Mouse (Mus musculus): ENCODE measurements at regions not wholly inside any gene's neighbourhood (a gene's known extent, or its start where the extent isn't known, plus 50 kb on each side); places are given as distances from the start of the nearest gene placed in this dataset.

DNA sequence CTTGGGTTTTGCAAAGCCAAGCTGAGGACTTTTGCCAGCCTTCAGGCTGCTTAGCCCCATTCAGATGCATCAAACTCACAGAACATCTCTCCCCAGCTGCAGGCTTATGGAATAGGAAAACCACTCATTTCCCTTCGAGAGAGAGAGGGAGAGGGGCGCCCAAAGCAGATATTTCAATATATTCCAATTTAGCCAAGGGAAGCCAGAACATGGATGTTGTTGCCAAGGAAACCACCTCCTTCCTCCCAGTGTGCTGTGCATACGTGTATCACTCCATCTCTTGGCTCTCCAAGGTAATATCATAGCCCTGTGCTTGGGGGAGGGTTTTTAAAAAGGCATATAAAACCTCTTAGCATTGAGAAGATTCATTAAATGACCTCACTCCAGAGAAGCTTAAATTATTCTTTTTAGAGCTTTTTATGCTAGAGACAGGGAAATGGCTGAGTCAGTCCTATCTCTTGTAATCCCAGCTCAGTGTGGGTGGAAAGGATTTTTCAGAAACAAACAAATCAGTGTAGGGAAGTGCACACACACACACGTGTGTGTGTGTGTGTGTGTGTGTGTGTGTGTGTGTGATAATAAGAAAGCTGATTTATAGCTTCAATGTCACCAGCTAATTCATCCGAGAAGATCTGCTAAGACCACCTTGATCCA is 245.1 kb downstream of the Rps24 start:
- DNase-seq (ENCODE audit: extremely low read depth, insufficient read length, low spot score), result no peak

DNA sequence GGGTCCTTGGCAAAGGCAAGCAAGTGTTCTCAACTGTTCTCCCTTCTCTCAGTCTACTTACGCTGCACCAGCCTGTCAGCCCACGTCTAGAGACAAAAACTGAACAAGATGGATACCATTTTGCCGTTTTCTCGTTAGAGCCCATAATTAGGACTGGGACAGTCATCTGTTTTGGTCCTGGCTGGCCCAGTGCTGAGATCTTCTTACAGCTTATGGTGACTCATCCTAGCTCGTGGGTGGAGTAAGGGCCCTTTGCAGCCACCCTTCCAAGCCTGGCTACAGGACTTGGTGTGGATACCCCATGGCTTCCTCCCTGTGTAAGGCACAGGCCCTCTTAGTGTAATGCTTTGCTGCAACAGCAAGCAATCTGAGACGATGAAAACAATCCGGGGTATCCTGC is 246.4 kb downstream of the Rps24 start:
- no peak for DNase-seq (ENCODE audit: extremely low read depth, insufficient read length, low spot score)

DNA sequence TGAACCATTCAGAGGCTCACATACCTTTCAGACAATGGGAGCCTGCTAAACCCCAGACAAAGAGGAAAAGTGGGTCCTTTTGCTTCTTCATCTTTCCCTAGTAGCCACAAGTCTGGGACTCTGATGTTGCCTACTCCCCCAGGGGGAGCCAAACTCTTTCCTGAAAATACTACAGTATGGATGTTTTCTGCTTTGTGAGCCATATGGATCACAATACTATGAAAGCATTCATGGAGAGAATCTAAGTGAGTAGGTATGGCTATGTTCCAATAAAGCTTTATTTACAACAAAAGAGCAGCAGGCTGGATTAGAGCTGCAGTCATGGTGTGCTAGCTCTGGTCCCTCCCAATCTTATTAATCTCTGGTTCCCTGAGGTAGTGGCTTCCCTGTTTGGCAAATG is 251.9 kb downstream of the Rps24 start:
- no peak for DNase-seq (ENCODE audit: extremely low read depth, insufficient read length, low spot score)

DNA sequence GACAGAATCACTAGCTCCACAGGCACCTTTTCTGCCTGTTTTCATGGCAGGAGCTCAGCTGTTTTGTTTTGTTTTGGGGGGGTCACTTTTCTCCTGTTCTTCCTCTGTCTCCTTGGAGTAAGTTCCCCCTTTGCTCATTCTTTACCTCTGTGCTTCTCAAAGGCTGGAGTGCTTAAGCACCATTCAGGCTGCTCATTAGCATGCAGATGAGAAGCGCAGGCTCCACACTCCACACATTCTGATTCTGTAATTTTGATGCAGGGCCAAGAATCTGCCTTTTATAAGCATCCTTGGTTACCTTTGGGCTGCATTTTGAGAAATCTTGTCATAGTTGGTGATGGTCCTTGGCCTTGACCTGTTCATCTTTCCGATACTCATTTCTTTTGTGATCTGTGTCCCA is 257.5 kb downstream of the Rps24 start:
- no peak for DNase-seq (ENCODE audit: extremely low read depth, insufficient read length, low spot score)

DNA sequence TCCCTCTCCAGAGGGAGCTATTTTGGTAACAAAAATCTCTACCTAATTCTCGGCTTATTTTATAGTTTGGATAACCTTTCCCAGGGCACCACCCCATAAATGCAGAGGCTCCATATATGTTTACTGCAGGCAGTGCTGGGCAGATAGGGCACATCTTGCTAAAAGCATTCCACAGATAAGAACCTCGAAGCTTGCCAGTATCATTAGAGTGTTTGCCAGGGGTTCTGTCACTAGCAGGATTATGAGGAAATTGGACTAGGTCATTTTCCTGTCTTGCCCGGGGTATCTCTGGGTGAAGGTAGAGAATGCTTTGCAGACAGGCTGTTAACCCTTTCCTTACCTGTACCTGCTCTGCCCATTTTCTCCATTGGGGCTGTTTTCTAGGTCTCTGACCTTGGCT is 258.8 kb downstream of the Rps24 start:
- no peak for DNase-seq (ENCODE audit: extremely low read depth, insufficient read length, low spot score)

DNA sequence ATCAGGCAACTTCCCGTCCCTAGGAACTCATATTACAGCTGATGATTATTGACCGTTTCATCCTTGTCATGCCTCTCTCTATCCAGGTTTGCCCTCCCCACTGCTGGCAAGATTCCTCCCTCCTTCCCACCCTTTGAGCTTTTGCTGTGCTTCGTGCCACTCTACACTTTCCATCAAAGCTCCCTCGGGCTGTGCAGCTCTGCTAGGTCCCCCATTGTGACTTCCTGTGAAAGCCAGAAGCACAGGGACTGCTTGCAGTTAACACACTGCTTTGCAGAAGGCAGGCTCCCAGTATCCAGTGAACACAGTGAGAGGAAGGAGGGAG is 260.5 kb downstream of the Rps24 start:
- no peak for DNase-seq (ENCODE audit: extremely low read depth, insufficient read length, low spot score)

DNA sequence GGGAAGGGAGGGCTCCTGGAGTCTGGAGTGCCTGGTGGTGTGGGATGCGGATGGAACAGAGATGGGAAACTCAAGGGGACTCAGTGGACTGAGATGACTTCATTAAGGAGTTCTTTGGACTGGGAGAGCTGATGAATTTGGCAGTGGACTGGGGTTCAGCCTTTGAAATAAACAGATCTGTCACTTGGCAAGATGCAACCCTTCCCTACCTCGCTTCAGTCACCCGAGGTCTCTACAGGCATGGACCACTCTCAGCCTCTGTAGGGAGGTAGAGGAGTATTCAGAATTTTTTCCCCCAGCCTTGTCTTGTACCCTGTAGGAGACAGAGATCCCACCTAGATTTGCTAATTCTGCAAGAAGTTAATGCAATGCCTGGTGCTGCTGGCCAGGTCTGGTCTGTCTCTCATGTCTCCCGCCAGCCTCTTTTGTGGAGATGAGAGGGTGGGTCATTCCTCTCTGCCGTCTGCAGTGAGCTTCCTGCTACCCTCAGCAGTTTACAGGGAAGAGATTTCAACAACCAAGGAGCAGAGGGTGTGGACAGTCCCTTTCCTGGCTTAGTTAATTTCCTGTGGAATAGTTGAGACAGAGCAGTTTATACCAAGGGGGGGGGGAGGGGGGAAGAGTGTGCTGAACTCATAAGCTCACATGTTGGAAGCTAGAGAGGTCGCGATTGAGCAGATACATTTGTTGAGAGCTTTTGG is 261.0 kb downstream of the Rps24 start:
- no peak for DNase-seq (ENCODE audit: extremely low read depth, insufficient read length, low spot score)

DNA sequence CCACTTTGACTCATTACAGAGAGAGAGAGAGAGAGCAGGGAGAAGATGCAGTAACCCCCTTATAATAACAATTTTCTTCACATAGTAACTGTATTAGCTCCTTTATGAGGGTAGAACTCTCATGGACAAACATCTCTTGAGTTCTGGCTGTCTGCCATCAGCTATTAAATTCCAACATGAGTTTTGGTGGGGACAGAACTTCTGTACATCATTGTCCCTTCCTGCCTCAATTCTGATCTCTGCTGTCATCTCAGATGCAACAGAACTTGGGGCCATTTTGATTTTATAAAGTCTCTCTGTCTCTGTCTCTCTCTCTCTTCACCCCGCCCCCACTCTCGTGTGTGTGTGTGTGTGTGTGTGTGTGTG is 261.6 kb downstream of the Rps24 start:
- no peak for DNase-seq (ENCODE audit: extremely low read depth, insufficient read length, low spot score)

DNA sequence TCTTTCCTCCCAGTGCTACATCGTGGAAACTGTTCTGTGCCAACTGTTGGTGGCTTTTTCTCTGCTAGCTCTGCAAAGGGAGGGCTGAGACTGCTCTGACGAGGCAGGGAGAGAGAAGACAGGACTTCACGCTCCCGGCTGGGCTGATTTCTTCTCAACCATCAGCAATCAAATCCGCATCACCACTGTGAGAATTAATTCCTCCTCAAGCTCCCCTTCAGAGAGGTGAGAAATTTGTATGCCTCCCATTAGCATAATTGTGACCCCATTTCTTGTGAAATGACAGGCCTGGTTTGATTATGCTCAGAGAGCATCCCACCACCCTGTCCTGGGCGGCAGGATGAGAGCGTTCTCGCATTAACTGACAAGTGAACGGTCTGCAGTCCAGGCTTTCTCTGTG is 262.4 kb downstream of the Rps24 start:
- no peak for DNase-seq (ENCODE audit: extremely low read depth, insufficient read length, low spot score)

DNA sequence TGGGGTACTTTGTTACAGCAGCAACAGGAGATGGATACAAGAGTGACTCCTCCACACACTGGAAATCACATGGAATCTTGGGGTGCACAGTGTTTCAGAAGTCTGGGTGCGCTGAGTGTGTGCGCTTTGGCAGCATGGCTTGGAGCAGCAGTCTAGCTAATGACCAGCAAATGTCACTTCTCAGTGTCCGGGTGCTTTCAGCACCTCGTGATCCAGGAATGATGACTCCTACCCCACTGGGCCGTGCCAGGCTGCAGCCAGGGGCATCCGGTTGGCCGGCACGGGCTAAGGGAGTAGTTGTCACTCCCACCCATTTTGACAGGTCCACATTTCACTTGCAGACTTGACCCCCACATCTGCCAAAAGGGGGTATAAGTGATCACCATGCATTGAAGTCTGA is 264.3 kb downstream of the Rps24 start:
- no peak for DNase-seq (ENCODE audit: extremely low read depth, insufficient read length, low spot score)

DNA sequence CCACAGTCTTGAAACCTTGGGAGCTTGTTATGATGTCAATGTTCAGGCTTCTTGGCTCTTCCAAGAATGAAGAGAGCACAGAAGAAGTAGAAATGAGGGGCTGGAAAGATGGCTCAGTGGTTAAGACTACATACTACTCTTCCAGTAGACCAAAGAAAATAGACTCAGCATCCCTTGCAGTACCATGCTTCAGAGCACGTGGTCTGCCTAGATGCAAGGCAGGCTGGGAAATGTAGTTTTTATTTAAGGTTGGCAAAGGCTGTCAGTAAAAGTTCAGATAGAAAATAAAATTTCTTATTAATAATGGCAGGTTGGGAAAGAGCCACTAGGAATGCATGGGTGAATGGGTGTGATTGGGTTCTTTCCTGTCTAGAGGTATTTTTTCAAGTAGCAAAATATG is 267.8 kb downstream of the Rps24 start:
- DNase-seq (ENCODE audit: extremely low read depth, insufficient read length, low spot score), result no peak

DNA sequence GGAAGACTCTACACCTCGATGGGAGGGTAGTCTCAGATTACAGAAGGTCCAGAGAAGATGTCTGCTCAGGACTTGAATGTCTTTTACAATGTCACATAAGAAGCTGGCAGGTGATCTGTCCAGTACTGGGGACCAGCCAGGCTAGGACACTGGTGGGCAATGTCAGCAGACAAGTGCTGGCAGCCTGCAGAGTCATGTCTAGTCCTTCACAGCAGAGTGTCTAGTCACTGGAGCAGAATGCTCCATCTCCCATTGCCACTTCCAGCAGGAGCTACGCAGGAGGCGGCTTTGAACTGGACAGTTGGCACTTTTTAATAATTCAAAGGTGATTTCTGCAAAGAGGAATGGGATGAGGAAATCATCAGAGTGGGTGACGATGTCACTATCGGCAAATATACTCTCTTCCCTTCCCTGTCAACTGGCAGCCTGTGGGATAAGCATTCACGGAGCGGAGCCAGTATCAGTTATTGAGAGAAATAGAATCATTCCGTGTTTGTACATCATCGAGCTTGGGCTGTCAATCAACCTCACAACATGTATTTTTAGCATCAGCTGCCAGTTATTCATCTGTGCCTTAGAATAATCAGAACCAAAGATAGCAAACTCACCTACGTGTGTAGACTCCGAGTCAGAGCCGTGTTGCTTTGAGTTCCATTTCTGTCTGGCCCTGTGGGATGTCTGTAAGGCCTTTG is 268.6 kb downstream of the Rps24 start:
- DNase-seq (ENCODE audit: extremely low read depth, insufficient read length, low spot score), result no peak

DNA sequence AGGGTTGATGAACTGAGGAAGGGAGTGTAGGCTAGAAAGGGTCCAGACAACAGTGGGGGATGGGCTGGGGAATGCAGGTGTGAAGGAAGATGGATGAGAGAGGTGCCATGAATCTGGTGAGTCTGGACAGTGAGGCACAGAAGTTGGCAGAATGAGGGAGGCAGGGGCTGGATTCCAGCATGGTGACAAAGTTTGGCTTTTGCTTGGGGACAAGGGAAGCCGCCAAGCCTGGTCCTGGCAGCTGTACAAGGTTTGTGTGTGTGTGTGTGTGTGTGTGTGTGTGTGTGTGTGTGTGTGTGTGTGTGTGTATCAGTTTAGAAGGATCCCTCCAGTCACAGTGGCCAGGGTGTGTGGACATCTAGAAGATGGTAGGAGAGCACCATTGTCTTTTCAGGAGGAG is 270.4 kb downstream of the Rps24 start:
- DNase-seq (ENCODE audit: extremely low read depth, insufficient read length, low spot score), result no peak

DNA sequence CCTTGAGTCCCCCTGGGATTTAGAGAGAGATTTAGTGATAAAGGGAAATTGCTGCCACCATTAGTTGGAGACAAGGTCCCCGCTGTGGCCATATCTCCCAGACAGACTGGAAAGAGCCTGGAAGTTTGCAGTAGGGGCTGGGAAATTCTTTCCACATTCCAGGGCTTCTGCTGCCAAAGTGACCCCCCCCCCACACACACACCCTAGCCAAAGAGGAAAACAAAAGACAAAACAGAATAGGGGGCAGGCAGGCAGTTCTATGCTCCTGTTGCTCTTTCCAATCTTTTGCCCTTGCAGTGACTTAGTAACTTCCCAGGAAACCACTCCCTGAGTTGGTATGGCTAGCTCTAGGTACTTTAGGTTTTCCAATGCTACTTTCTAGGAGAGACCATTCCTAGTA is 270.9 kb downstream of the Rps24 start:
- no peak for DNase-seq (ENCODE audit: extremely low read depth, insufficient read length, low spot score)

DNA sequence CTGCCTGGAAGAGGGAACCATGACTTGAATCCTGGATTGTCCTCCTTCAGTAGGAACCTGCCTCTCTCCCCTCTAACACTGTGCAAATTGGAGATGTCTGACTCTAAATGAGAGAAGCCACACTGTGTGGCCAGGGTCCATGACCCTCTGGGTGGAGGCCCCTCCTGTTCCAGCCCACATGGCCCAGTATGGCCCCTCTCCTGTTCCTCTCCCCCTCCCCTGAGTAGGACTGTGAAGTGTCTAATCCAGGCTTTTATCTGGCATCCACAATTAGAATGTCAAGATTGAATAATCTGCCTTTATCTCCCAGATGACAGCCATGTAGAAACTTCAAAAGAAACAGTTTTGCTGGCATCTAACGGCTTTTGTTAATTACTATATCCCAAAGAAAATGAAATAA is 274.0 kb downstream of the Rps24 start:
- DNase-seq (ENCODE audit: extremely low read depth, insufficient read length, low spot score), result no peak

DNA sequence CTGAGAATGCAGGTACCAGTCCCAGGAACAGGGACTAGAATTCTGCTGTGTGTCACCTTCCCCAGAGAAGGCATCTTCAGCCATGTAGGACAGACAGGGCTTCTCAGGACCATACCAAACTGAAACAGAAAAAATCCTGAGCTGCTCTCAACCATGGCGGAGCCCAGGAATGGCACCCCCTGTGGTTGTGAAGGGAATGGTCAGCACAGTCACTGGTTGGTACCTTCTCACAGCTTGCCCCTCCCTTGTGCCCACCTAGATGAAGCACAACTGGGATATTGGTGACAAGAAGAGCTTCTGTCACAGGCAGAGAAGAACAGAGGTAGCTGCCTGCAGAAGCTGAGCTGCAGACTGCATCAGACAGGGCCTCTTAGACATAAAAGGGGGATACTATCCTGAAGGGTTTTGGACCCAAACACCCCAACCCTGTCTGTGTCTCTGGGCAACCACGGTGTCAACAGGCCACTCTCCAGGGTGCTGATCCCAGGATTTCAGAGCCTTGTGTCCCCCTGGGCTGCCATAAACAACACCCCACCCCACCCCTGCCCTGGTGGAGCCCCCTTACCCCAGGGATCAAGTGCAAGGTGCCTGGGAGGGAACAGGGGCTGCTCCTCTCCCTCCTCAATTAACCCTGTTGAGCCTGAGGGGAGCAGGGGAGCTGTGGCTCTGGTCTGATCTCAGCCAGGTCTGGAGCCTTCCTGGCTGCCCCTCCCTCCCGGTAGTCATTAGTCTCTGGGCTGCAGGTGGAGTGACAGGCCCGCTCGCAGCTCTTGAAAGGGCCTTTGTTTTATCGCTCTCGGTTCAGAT is 275.7 kb downstream of the Rps24 start:
- DNase-seq (ENCODE audit: extremely low read depth, insufficient read length, low spot score), result no peak

DNA sequence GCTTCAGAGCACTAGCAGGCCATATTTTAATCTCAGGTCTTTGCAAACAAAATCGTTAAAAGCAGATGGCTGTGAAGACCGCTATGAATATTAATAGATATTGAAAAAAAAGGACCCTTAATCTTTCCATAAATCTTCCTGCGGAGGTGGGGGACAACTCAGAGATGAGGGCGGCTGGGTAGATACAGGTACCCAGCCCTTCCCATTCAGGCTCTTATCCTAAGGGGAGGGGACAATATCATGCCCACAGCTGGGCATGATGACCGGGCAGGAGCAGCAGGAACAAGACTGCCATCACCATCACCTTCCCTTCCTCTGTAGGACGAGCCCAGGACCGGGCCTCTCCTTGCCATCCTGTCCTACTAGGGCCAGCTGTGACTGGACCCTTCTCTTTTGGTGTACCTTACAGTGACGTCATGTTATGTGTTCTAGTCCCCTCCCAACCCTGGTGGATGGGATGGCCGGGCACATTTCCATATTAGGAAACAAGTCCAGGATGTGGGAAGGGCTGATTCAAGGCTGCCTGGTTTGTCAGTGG is 276.4 kb downstream of the Rps24 start:
- DNase-seq (ENCODE audit: extremely low read depth, insufficient read length, low spot score), result no peak

DNA sequence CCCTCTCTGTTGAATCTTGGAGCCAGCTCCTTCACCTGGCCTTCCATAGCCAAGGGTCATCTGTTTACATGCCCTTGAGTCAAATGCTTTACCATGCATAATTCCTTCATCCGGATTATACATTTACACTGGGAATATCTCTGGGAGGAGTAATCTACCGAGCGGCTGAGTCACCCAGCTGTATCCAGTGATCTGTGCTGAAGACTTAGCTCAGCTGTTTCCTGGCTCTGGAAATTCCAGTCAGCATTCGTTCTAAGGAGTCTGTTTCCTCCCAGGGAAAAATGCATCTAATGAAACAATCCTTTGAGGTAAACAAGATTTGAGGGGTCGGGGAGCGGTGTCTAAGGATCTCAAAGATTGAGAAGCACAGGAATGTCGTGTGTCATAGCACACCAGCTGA is 276.9 kb downstream of the Rps24 start:
- no peak for DNase-seq (ENCODE audit: extremely low read depth, insufficient read length, low spot score)

DNA sequence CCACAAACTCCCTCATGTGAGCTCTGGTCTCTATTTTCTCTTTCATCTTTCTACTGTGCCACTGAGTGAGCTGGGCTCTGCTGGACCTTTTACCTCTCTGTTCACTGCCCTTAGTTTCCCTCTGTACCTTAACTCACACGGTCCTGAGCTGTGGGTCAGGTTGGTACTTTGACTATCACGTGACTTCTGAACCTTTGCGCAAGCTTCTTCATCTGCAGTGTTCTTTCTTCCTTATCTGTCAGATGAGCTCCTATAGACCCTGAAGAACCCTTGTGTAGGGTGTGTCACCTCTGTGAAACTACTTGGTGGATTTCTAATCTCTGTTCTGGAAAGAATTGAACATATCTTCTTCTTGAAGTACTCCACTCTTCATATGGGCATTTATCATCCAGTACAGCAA is 279.3 kb downstream of the Rps24 start:
- no peak for DNase-seq (ENCODE audit: extremely low read depth, insufficient read length, low spot score)

DNA sequence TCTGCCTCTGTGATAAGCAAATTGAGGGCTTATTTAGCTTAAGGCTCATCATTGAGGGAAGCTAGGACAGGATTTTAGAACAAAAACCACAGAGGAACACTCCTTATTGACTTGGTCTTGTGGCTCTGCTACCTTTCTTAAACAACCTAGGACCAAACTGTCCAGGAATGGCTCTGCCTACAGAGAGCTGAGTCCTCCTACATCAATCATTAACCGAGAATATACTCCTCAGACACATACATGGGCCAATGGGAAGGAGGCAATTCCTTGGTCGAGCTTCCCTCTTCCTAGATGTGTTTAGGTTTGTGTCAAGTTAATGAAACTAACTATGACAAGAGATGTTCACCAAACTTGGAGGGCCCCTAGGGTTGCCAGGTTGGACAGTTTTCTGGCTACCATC is 279.8 kb downstream of the Rps24 start:
- no peak for DNase-seq (ENCODE audit: extremely low read depth, insufficient read length, low spot score)

DNA sequence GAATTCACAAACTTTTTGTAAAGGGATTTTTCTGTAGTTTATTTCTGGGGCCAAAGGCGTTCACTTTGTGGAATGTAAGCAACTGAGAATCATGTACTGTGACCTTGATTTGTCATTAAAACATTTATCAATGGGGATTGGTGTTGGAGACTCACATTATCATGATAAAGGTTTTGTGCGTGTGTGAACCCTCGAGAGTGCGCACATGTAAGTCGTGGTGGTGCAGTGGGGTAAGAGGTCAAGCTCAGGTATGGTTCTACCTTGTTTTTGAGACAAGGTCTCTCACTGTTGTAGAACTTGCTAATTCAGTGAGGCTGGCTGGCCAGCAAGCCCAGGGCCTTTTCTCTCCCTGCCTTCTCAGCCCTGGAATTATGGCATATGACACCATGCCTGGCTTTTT is 280.4 kb downstream of the Rps24 start:
- DNase-seq (ENCODE audit: extremely low read depth, insufficient read length, low spot score), result no peak

All from 3134 (cell line).